Mouse (Mus musculus): ENCODE data around the gene Ccnjl.

- TF ChIP-seq GATA1 (IDR thresholded peaks at IDR 0.05; ENCODE audit: low read length) (no peak), TAL1 (IDR thresholded peaks at IDR 0.05; ENCODE audit: low read length) (no peak)
Measured at GRCm38 (mm10) chr11:43551756-43552155, 23.2 kb downstream of the Ccnjl start.
